Mouse (Mus musculus): ENCODE measurements around the gene Capza2. TPM values are rescaled to one million over a fixed set of nuclear protein-coding genes. Genes with fewer than 3 reads are reported as not detected.
A peak's percentile ranks its signal among the peaks of the same experiment; 100 is the strongest.

The Capza2 gene
- total and polyA plus RNA-seq, 3 experiments = 67.8 to 251 (median 84.7) TPM

- peak overlapping the region; percentile 76 for H3K27ac ChIP-seq (ENCODE audit: control insufficient read depth, low read depth, low read length)
- peak; percentile 86 for DNase-seq (ENCODE audit: low read depth, low spot score)
- no peaks in the 10 kb centered on the region for H3K27me3 ChIP-seq (ENCODE audit: control insufficient read depth in 1 of 2, insufficient read depth in 2 of 2, low read length in 2 of 2)
- H3K9ac ChIP-seq (ENCODE audit: control insufficient read depth, low read depth, low read length, poor library complexity, severe bottlenecking) = peak overlapping the region; percentile 86
- H3K9me3 ChIP-seq (replicated peaks; ENCODE audit: insufficient read depth, low read length) = no peaks in the 10 kb centered on the region
- peaks cover 39% of the 10 kb centered on the region for H3K79me2 ChIP-seq (ENCODE audit: control insufficient read depth, insufficient read depth, low read length, poor library complexity)
- H3K36me3 ChIP-seq (ENCODE audit: control insufficient read depth in 1 of 2, insufficient read depth in 2 of 2, low read length in 2 of 2) = peaks cover 0 to 17% of the 10 kb centered on the region in 2 experiments; a peak in 2 of 4 replicates
- peaks cover 4 to 13% of the 10 kb centered on the region in 2 experiments; a peak in 2 of 4 replicates for H3K4me1 ChIP-seq (ENCODE audit: control insufficient read depth in 1 of 2, insufficient read depth in 2 of 2, low read length in 2 of 2)
- peak overlapping the region; percentile 62 to 81 for H3K4me3 ChIP-seq (ENCODE audit: control insufficient read depth in 1 of 2, insufficient read depth in 1 of 2, low read depth in 2 of 2, low read length in 2 of 2)
- TF ChIP-seq E2F4 (IDR thresholded peaks at IDR 0.05; ENCODE audit: borderline replicate concordance, low read depth, low read length) = peak; percentile 48; the same call in 1 of the 2 replicates
- TF ChIP-seq ZKSCAN1 (IDR thresholded peaks at IDR 0.05; ENCODE audit: low read depth, low read length) = no peak
- TF ChIP-seq GABPA (IDR thresholded peaks at IDR 0.05; ENCODE audit: low read depth, low read length) = no peak
- peak; percentile 53; the same call in 1 of the 2 replicates for TF ChIP-seq MYC (IDR thresholded peaks at IDR 0.05; ENCODE audit: low read depth, low read length)
- no peak for TF ChIP-seq MAFK (IDR thresholded peaks at IDR 0.05; ENCODE audit: borderline replicate concordance, low read depth, low read length)
- TF ChIP-seq POLR2AphosphoS5 (IDR thresholded peaks at IDR 0.05; ENCODE audit: borderline replicate concordance, low read depth, low read length) = no peak
- TF ChIP-seq JUND (IDR thresholded peaks at IDR 0.05; ENCODE audit: low read depth, low read length) = no peak
- TF ChIP-seq MYB (IDR thresholded peaks at IDR 0.05; ENCODE audit: low read depth, low read length) = no peak
- TF ChIP-seq KAT2A (conservative IDR thresholded peaks at IDR 0.05; ENCODE audit: low read depth, low read length) = no peak
- TF ChIP-seq CHD2 (IDR thresholded peaks at IDR 0.05; ENCODE audit: low read length) = no peak
- no peak; the same call in 1 of the 2 replicates for TF ChIP-seq TBP (IDR thresholded peaks at IDR 0.05; ENCODE audit: low read depth, low read length)
- TF ChIP-seq TCF12 (IDR thresholded peaks at IDR 0.05; ENCODE audit: low read depth, low read length) = no peak
- TF ChIP-seq ELF1 (IDR thresholded peaks at IDR 0.05; ENCODE audit: low read depth, low read length) = no peak
- no peak; the same call in 1 of the 2 replicates for TF ChIP-seq BHLHE40 (IDR thresholded peaks at IDR 0.05; ENCODE audit: borderline replicate concordance, low read depth, low read length)
- TF ChIP-seq HCFC1 (IDR thresholded peaks at IDR 0.05; ENCODE audit: low read depth, low read length) = no peak
- TF ChIP-seq ETS1 (IDR thresholded peaks at IDR 0.05; ENCODE audit: low read depth, low read length) = no peak
- TF ChIP-seq GATA1 (IDR thresholded peaks at IDR 0.05; ENCODE audit: low read depth, low read length) = no peak
- TF ChIP-seq MAZ (IDR thresholded peaks at IDR 0.05; ENCODE audit: low read depth, low read length) = 0 out of 2 replicates have a peak, but pooled peaks have one; percentile 29
- peak; percentile 90 for TF ChIP-seq USF1 (IDR thresholded peaks at IDR 0.05; ENCODE audit: low read depth, low read length)
- TF ChIP-seq ZC3H11A (IDR thresholded peaks at IDR 0.05; ENCODE audit: low read depth, low read length) = no peak
- no peak for TF ChIP-seq RCOR1 (IDR thresholded peaks at IDR 0.05; ENCODE audit: low read depth, low read length)
- no peak for TF ChIP-seq MEF2A (IDR thresholded peaks at IDR 0.05; ENCODE audit: extremely low read depth, insufficient replicate concordance, low read depth, low read length, poor library complexity, severe bottlenecking)
- TF ChIP-seq MAX (IDR thresholded peaks at IDR 0.05; ENCODE audit: low read length) = peak; percentile 77
- 0 out of 2 replicates have a peak, but pooled peaks have one; percentile 17 for TF ChIP-seq ZMIZ1 (IDR thresholded peaks at IDR 0.05; ENCODE audit: low read depth, low read length)
- no peak for TF ChIP-seq EP300 (IDR thresholded peaks at IDR 0.05; ENCODE audit: low read depth in 1 of 2, low read length in 2 of 2)
- TF ChIP-seq CTCF (IDR thresholded peaks at IDR 0.05 in 2 of 3, conservative IDR thresholded peaks at IDR 0.05 in 1 of 3; ENCODE audit: control insufficient read depth in 1 of 3, insufficient read depth in 1 of 3, low read depth in 2 of 3, low read length in 3 of 3, poor library complexity in 1 of 3, severe bottlenecking in 1 of 3) = no peak
- no peak for TF ChIP-seq ZNF384 (IDR thresholded peaks at IDR 0.05; ENCODE audit: low read depth, low read length)
- no peak for TF ChIP-seq NRF1 (IDR thresholded peaks at IDR 0.05; ENCODE audit: insufficient read depth, low read depth, low read length, poor library complexity, severe bottlenecking)
- TF ChIP-seq SMC3 (IDR thresholded peaks at IDR 0.05; ENCODE audit: low read depth, low read length) = 0 out of 2 replicates have a peak, but pooled peaks have one; percentile 2
- peak in 1 of 2 experiments; percentile 55; a peak in 1 of 4 replicates for TF ChIP-seq USF2 (IDR thresholded peaks at IDR 0.05; ENCODE audit: borderline replicate concordance in 1 of 2, insufficient read depth in 1 of 2, low read depth in 1 of 2, low read length in 2 of 2)
- peak; percentile 77 for TF ChIP-seq SIN3A (IDR thresholded peaks at IDR 0.05; ENCODE audit: low read length)
- TF ChIP-seq RAD21 (IDR thresholded peaks at IDR 0.05; ENCODE audit: low read depth, low read length) = no peak
- peak; percentile 59 to 70 for TF ChIP-seq POLR2A (IDR thresholded peaks at IDR 0.05; ENCODE audit: control insufficient read depth in 1 of 2, insufficient read depth in 1 of 2, low read depth in 1 of 2, low read length in 2 of 2, poor library complexity in 1 of 2)
- no peak for TF ChIP-seq TAL1 (IDR thresholded peaks at IDR 0.05; ENCODE audit: low read length)
- no peak for TF ChIP-seq CHD1 (IDR thresholded peaks at IDR 0.05; ENCODE audit: low read depth, low read length)
Observed at GRCm38 (mm10) chr6:17693726-17694549, 57.9 kb downstream of the Capza2 start.
